Mouse (Mus musculus): ENCODE data around the gene Egflam. TPM values are rescaled to one million over a fixed set of nuclear protein-coding genes. Genes with fewer than 3 reads are reported as not detected.

Gene Egflam
- polyA plus RNA-seq, 1 experiment from 2014 or later: 11.3 TPM

- Histone ChIP-seq H3K4me1 (ENCODE audit: control insufficient read depth, insufficient read depth, low read depth, low read length) (peaks cover 10% of the 10 kb centered on the region), H3K27ac (ENCODE audit: low read depth, low read length) (no peak overlapping the region), H3K9me3 (ENCODE audit: control insufficient read depth, low read length) (no peaks in the 10 kb centered on the region), H3K36me3 (ENCODE audit: control insufficient read depth, insufficient read depth, low read length) (peaks cover 6% of the 10 kb centered on the region), H3K9ac (ENCODE audit: low read depth, low read length) (no peak overlapping the region), H3K4me3 (ENCODE audit: low read length) (no peak overlapping the region), H3K27me3 (replicated peaks; ENCODE audit: control insufficient read depth, insufficient read depth, low read length) (no peaks in the 10 kb centered on the region), H3K4me2 (ENCODE audit: low read length) (no peak overlapping the region)
- 96% methylated on average over 6 of the region's 6 CpGs for WGBS
- ATAC-seq: no peak
Observed at GRCm38 (mm10) chr15:7157658-7158057, 240.5 kb downstream of the Egflam start.

All from hindbrain, embryonic 16.5 days (tissue).